Mouse (Mus musculus) CD4-positive, CD25-positive, alpha-beta regulatory T cell, adult 2 months (primary cell): ENCODE data around the gene Dnajc16.

Experiments
- DNase-seq: peaks from one replicate; pipeline ENCODE4 v3.0.0-alpha.2; 2012; ENCODE audit warnings: low read depth, low spot score

Dnajc16 gene

DNA sequence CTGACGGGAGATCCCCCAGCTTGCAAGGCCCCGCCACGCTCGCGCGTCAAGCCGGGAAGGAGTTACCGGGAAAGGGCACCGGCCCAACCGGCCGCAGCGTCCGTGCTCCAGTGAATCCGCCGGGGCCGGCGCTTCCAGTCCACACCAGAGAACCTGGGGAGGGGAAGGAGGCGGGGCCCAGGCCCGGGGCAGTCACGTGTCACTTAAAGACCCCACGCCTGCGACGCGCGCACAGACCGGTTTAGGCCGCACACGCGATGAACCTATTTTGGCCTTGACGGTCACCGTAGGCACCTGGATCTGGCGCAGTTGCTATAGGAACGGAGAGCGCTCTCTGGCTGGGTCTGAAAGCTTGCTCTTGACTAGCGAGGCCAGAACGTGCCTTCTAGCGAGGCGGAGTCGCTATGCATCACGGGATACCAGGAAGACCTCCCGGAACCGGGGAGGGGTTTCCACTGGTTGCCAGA is at the start of gene Dnajc16:
Gene Dnajc16 (minus strand): TSS at position 408 of the 467 bp plus-strand sequence.
- DNase-seq, result peak; percentile 99

DNA sequence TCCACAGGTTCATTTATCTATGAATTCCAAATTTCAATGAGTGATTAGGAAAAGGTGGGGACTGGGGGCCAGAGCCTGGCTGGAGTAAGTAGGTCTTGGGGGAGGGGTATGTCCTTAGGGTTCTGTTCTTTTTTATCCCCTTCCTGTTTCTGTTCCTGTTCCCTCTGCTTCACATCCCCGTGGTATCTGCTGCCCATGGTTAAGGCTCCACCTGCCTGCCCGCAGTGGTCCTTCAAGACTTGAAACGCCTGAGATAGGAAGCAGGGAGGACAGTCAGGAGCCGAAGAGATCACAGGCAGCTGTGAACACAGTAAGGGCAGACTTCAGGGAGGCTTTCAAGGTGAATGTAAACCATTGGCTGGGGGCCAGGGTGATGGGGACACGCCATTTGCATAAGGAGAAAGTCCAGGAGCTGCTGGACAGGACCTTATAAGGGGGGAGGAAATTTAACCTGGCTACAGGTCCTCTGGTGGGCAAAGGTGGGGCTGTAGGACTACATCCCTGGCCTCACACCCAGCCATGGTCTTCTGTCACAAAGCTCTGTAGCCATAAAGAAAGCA is 43.9 kb upstream of the Dnajc16 start:
- DNase-seq, result no peak

DNA sequence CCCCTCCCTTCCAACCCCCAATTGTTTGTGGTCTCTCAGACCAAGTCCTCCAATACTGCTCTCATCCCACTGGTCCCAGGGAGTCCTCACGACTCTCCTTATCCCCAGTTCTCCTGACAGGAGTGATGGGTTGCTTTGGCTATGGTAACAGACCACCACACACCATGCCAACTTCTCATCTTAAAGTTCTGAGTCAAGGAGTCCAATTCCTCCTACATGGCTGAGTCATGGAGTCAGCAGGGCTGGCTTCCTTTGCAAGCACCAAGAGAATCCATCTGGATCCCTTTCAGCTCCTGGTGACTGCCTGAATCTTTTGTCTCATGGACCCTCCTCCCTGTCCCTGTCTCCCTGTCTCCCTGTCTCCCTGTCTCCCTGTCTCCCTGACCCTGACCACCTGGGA is 43.2 kb upstream of the Dnajc16 start:
- no peak for DNase-seq

DNA sequence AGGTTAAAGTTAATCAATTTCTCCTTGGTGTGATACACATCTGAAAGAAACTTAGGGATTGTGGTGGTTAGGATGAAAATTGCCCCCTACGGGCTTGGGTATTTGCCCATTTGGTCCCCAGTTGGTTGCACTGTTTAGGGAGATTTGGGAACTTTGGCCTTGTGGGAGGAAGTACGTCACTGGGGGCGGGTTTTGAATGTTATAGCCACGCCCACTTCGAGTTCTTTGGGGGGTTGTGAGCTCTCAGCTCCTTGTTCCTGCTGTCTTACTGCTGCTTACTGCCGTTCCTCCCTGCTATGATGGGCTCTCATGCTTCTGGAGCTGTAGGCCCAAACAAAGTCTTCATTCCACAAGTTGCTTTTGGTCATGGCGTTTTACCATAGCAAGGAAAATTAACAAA is 40.6 kb upstream of the Dnajc16 start:
- no peak for DNase-seq

DNA sequence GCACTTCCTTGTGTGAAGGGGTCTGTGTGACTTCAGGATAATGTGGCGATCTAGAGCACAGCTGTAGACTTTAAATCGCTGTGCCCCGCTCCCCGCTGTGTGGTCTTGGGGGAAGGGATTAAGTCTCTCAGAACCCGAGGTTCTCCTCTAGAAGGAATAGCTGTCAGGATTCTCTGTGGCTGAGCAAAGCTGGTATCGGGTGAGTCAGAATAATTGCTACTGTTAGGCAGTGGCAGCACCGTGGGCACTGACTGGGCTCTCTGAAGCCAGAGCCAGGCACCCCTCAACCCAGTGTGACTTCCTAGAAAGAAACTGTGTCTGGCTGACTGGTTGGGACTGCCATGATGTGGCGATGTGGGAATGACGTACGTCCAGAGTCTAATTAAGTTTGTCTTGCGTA is 39.6 kb upstream of the Dnajc16 start:
- no peak for DNase-seq

DNA sequence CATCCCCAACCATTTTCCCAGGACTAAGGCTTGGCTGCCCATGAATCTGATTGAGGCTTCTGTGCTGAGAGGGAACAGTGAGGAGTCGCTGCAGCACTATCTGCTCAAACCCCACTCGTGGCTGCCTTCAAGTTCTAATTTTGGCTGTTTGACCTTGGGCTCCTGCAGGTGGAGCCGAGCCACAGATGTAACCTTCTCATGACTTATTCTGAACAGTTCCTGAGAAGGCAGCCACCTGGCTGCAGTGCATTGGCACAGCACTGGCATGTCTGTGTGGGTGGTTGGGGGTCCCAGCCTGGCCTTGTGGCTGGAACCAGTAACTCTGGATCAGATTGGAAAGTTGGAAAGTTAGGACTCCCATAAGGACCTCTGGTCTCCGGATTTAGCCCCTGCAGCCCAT is 37.4 kb upstream of the Dnajc16 start:
- DNase-seq, result no peak

DNA sequence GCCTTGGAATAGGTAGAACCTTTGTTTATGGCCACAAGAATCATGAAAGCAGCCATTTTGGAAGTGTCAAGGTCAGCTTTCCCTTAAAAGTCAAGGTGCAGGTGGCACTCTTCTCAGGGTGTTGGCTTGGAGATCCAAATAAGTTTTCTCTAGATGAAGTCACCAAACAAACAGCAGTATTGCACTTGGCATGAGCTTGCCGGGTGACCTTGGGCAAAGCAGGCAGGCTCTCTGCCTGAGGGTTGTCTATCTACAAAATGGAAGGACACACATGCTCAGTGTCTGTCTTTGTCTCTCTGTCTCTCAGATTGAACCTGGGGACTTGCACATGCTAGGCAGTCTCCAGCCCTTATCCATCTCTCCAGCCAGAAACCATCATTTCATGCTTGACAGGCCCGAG is 36.7 kb upstream of the Dnajc16 start:
- no peak for DNase-seq

DNA sequence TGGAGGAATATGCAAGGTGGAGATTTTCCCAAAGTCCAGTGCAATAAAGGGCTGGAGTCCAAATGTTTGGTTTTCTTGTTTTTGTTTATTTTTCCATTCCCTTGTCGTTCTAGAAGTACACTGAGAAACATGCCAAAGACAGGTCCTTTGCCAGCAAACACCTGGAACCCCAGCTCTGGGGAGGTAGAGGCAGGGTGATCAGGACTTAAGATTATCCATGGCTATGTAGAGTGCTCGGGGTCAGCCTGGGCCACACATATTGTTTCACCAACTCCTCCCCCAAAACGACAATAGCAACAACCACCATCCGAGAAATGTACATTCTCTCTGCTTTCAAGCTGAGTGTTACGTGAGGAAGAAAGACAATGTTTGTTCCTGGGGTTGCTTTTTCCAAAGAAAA is 35.3 kb upstream of the Dnajc16 start, which contains the start of gene Cela2a:
Gene Cela2a (minus strand): TSS at position 101 of the 400 bp plus-strand sequence.
- DNase-seq, result no peak

DNA sequence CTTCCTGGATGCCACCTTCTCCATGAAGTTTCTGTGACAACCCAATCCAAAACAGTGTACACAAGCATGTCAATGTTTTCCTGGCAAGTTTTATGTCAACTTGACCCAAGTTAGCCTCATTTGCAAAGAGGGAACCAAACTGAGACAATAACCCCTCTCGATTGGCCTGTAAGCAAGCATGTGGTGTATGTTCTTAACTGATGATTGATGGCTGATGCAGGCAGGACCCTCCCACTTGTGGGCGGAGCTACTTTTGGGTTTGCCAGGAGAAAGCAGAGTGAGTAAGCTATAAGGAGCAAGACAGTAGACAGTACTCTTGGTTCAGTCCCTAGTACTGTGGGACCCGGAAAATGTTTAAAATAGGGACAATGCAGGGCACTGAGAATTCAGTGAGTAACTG is 32.2 kb upstream of the Dnajc16 start:
- peak; percentile 31 for DNase-seq

DNA sequence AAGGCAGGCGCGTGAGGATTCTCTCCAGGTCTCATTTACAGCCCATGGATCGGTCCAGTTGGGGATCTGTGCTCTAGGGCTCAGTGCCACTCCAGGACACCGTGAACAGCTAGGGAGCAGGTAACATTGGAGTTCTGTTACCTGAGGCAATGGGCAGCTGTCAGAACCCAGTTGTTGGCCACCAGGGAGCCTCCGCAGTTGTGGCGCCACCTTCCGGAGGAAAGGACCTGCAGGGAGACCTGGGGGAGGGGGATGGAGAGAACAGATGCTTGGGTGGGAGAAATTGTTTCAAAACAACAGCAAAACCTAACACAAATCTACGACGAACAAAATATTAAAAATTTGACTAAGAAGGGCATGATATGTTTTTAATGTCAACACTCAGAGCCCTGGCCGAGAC is 31.4 kb upstream of the Dnajc16 start:
- peak; percentile 16 for DNase-seq

DNA sequence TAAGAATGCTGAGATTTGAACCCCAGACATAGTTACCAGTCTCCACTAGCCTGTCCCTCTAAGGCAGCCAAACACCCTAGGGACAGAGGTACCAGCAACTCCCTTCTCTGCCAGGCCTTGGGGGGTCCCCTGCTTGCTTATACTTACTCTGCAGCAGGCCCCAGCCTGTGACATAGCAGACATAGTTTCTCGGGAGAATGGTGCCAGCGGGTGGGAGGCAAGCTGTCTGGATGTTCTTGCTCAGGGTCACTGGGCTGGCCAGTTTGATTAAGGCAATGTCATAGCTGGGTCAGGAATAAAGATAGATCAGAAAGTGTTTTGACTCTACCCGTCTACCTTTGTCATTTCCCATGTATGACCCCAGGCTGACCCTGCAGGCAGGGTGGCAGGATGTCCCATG is 30.4 kb upstream of the Dnajc16 start:
- DNase-seq, result no peak

DNA sequence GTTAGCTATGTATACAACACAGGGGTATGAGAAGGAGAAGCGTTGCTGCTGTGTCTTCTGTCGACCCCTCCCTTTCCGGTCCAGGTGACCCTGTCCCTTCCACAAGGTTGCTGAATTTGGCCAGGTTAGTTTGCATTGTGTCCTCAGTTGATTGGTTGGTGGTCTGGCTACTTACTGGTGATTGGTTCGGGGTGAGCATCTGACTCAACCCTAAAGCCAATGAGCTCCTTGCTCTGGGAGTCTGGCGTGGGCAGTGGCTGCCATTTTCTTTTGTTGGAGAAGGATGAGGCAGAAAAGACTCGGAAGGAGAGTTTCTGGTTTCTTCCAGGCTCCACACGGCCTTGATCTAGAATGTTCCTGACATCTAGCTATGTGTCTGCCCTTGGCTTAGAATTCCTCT is 28.6 kb upstream of the Dnajc16 start:
- no peak for DNase-seq

DNA sequence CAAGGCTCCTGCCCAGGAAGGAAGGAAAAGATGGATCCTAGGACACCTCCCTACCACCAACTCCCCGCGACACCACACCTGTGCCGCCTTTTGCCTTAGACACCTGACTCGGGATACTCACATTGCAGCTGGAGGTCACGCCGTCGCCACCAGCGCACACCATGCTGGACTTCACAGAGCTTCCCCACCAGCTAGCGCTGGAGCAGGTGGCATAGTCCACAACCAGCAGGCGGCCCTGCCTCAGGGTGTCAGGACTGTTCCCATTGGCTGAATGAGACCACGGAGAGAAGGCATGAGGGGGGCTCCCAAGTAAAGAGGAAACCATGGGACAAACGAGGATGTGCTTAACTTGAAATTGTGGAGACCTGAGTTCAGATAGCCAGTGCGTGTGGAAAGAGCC is 28.1 kb upstream of the Dnajc16 start:
- no peak for DNase-seq

DNA sequence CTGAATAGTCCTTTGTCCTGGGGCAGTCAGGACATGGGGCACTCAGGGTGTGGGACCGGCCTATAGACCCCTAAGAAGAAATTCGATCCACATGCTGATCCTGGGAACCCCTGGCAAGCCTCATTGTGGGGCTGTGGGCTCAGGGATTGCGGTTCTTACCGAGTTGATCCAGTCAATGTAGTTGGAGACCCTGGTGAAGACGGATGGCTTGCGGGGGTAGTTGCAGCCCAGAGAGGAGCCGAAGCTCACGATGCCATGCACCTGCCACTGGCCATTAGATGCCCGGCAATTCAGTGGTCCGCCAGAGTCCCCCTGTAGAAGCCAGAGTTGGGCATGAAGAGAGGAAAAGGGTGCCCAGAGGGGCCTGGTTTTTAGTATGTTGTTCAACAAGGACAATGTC is 27.0 kb upstream of the Dnajc16 start:
- DNase-seq, result no peak

DNA sequence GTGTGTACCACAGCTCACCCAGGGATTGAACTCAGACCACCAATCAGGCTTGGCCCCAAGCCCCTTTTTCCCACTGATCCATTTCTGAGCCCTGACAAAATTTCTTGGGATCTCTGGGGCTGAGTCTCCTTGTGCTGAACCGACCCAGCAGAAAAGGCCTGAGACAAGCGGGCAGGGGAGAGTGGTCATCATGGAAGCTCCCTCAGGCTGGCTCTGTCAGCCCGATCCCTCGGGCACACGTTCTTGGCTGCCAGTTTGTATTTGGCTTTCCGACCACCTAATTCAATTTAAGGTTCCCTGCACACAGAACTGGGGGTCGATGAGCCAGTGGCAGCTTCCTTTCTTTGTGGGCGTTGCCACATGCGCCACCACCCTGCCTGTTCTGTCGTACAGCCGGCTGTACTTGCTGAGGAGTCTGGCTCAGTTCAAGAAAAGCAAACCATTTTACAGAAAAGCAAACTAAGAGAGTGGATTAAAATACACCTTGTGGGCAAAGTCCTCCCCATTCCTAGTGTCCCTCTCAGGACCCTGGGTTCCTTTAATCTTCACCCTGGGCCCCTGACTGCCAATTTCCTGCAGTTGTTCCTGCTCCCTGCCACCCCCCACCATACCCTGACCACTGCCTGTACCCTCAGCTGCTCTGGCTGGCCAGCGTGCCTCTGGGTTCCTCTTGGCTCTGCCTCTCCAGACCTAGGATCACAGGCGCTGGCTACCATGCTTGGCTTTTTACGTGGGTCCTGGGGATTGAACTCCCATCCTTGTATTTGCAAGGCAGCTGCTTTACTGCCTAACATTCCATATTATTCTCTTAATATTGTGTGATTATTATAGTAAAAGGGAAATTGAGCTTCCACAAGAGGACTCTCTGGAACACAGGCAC is 26.3 kb upstream of the Dnajc16 start:
- DNase-seq, result no peak

DNA sequence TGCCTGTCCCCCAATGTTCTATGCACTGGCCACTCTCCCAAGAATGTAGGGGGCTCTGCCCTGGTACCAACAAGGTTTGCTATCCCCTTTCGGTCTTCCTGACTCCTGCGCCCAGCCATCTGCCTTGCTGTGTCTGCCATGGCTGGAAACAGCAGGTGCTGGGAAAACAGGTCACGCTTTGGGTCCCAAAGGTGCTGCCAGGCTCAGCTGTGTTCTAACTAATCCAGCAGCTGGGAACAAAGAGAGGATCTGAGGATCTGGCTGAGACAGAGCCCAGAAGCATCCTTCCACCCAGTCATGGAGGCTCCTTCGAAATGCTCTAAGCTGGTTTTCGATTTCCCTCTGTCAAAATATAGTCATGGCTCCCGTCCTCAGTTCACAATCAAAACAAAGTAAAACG is 25.5 kb upstream of the Dnajc16 start:
- no peak for DNase-seq

DNA sequence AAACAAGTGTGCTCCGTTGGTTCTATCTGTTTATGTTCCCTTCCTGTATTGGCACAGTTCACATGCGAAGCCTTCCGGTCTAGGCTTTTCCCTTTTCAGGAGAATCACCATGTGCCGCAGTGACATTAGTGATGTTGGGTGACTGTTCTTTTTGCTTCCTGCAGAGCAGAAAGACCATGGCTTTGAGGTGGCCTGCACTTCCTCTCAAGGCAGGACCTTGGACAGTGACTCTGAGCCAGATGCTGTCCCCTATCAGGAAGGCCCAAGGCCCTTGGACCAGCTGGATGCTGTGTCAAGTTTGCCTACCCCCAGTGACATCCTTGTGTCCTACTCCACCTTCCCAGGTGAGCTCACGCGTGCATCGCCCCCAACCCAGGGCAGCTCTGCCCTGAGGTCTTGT is 20.6 kb upstream of the Dnajc16 start:
- DNase-seq, result no peak

DNA sequence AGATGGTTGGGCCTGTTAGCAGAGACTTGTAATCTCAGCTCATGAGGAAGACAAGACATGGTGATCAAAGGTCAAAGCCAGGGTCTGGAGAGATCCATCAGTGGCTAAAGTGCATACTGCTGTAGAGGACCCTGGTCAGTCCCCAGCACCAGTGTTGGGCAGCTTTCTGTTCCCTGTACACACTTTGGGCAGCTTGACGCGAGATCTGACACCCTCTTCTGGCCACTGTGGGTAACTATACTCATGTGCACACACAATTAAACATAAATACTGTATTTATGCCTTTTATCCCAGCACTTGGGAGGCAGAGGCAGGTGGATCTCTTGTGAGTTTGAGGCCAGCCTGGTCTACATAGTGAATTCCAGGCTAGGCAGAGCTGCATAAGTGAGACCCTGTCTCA is 20.2 kb upstream of the Dnajc16 start:
- DNase-seq, result no peak

DNA sequence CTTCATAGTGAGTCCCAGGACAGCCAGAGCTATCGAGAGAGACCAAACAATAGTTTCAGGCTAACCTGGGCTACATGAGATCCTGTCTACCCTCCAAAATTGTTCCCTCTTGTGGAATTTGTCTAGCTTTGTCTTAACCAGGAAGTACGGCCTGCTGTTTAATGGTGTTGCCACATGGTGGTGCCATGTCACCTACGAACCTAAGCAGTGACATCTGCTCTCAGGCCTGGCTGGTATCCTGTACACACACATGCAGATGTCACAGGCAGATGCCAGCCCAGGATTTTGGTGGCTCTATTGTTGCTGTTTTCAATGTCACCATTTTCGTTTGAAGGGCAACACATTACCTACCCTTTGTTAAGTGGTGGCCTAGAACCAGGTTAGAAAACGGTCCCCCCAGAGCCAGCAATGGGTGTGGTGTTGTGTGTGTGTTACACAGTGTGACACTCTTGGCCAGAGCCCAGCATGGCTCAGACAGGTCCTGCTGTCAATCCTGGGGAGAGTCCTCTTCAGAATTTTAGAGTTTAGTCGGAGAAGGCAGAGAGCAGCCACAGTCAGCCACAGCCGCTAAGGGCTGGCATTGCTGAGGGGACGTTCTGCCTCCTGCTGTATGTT is 19.2 kb upstream of the Dnajc16 start:
- DNase-seq, result peak; percentile 71

DNA sequence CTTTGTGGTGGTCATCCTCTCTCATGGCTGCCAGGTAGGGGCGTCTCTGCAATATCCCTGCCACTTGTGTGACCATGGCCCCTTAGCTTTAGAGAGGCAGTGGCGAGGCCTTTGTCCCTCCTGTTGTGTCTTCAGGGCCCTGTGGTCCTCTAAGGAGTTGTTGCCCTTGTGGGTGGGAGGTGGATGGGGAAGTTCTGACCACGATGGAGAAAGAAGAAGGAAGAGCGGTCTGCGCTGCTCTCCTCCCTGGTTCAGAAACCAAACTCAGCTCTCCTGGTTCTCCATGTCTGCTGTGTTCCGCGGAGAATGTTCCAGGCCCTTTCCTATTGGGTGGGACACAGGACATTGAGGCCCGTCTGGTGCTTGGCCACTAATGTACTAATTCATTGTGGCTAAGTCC is 15.2 kb upstream of the Dnajc16 start:
- no peak for DNase-seq

DNA sequence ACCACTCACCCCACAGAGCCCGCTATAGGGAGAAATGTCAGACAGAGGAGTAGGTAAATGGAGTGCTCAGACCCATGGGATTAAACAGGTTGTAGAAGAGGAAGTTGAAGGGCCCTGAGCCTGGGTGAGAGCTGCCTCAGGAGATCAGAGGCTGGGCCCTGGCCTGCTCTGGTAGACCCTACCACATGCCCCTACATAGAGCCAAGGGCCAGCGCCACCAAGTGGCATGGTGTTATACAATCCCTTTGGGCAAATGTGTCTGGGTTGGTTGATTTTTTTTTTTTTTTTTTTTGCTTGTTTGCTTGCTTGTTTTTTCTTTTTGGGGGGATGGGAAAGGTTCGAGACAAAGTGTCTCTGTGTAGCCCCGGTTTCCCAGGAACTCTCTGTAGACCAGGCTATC is 13.4 kb upstream of the Dnajc16 start:
- no peak for DNase-seq

DNA sequence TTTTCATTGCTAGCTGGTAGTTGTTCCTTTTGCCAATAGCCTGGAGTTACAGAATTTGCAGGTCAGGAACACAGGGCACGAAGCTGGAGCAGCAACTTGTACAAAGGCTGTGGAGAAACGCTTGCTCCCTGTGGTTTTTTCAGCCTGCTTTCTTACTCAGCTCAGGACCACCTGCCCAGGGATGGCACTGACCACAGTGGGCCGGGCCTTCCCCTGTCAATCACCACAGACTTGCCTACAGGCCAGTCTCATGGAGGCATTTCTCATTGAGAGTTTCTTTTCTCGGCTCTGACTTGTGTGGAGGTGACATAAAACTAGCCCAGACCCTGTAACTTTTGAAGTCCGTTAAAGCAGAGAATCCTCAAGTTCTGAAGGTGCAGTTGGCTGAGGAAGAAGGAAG is 6.8 kb upstream of the Dnajc16 start:
- DNase-seq, result no peak

DNA sequence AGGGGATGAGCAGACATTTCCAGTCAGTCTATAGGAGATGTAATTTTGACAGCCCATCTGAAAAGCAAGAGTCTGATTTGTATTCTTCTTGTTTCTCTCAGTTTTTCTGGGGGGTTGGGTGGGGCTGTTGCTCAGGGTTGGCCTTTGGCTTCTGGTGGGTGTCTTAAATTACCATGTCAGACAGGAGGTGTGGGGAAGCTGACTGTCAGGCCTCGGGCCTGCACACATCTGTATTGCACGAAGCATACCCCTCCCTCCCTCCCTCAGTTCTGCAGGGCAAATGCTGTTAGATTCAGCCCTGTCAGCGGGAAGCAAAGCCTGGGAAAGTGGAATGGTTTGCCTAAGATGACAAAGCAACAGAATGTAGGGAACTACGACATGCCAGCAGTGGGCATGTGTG is 6.2 kb upstream of the Dnajc16 start:
- DNase-seq, result no peak
